Mouse (Mus musculus): ENCODE results near the gene Arrdc5.

DNA sequence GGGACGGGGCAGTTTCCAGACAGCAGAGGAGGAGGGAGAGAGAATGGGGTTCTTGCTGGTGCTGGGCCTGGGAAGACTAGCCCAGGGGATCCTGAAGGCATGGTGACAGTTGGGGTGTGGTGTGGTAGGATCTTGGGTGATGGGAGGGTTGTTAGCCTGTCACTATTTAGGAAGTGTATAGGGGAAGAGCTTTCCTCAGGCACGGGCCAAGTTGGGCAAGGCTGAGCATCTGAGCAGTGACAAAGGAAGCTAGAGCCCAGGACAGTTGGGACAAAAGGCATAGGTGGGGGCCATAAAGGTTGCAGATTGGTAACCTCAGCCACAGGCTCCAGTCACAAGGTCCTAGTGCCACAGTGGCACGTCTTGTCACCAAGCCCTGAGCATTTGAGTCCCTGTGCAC is 43.4 kb upstream of the Arrdc5 start:
- TF ChIP-seq POLR2A (IDR thresholded peaks at IDR 0.05; ENCODE audit: low read depth, low read length) (no peak), CTCF (conservative IDR thresholded peaks at IDR 0.05; ENCODE audit: insufficient read depth, insufficient read length, low read depth, low read length) (no peak)
